Mouse (Mus musculus) midbrain, embryonic 16.5 days (tissue): Measurements from ENCODE around the gene Mnt. TPM values are rescaled to one million over a fixed set of nuclear protein-coding genes. Genes with fewer than 3 reads are reported as not detected.
A peak's percentile ranks its signal among the peaks of the same experiment; 100 is the strongest.

Experiments
- ATAC-seq: fragments of 200-750 bp; cut with Nextera tagmentation; 2 replicates; pipeline ENCODE4 v1.8.0; 2017; ENCODE audit warnings: moderate TSS enrichment
- H3K27ac ChIP-seq: fragments of 300-500 bp; sonication (generic); 2 replicates; pipeline ENCODE4 v1.5.1; 2014; ENCODE audit warnings: mild to moderate bottlenecking, low read length, mixed read lengths
- H3K27me3 ChIP-seq: fragments of 300-500 bp; sonication (generic); 2 replicates; pipeline ENCODE4 v1.6.1; 2014; ENCODE audit warnings: low read depth, low read length, mixed read lengths; ENCODE audit not compliant: control insufficient read depth, insufficient read depth
- H3K36me3 ChIP-seq: fragments of 300-500 bp; sonication (generic); 2 replicates; pipeline ENCODE4 v1.6.1; 2014; ENCODE audit warnings: mild to moderate bottlenecking, low read length, moderate library complexity, mixed read lengths; ENCODE audit not compliant: control insufficient read depth, insufficient read depth
- H3K4me1 ChIP-seq: fragments of 300-500 bp; sonication (generic); 2 replicates; pipeline ENCODE4 v1.6.1; 2014; ENCODE audit warnings: mild to moderate bottlenecking, low read length, mixed read lengths; ENCODE audit not compliant: control insufficient read depth, insufficient read depth
- H3K4me2 ChIP-seq: fragments of 300-500 bp; sonication (generic); 2 replicates; pipeline ENCODE4 v1.6.1; 2014; ENCODE audit warnings: mild to moderate bottlenecking, low read length, mixed read lengths
- H3K4me3 ChIP-seq: fragments of 300-500 bp; sonication (generic); 2 replicates; pipeline ENCODE4 v1.5.1; 2014; ENCODE audit warnings: low read depth, mild to moderate bottlenecking, low read length, moderate library complexity, mixed read lengths
- H3K9ac ChIP-seq: fragments of 300-500 bp; sonication (generic); 2 replicates; pipeline ENCODE4 v1.6.1; 2014; ENCODE audit warnings: low read depth, low read length, mixed read lengths
- H3K9me3 ChIP-seq: fragments of 300-500 bp; sonication (generic); replicated peaks from 2 replicates; pipeline ENCODE4 v1.6.1; 2014; ENCODE audit warnings: mild to moderate bottlenecking, low read length, mixed read lengths; ENCODE audit not compliant: control insufficient read depth, poor library complexity, severe bottlenecking
- WGBS: fragments of 180-500 bp; shearing (Covaris S2); extraction: QIAGEN DNeasy Blood & Tissue Kit; methylation state at CpG from one replicate; pipeline ENCODE4 v1.1.7; 2014; 5-methylcytosine and 5-hydroxymethylcytosine counted together
- polyA plus RNA-seq: library from polyadenylated mRNA; unstranded; fragments of >200 nt; fragmentation: Nextera tagmentation; extraction: Ambion mirVana; gene quantifications from 2 replicates; pipeline ENCODE4 v1.2.1, GENCODE M21; 2015

Mnt gene
- polyA plus RNA-seq, 1 experiment from 2014 or later = 7.6 TPM

- Histone ChIP-seq H3K27me3 (no peaks in the 10 kb centered on the region), H3K4me3 (no peak overlapping the region), H3K36me3 (peaks cover 42% of the 10 kb centered on the region), H3K9ac (no peak overlapping the region), H3K9me3 (no peaks in the 10 kb centered on the region), H3K4me1 (no peaks in the 10 kb centered on the region), H3K27ac (no peak overlapping the region), H3K4me2 (no peak overlapping the region)
- 85% methylated on average over 5 of the region's 5 CpGs for WGBS
- ATAC-seq = no peak
Measured at GRCm38 (mm10) chr11:74862129-74862528, 31.4 kb downstream of the Mnt start.

GRCm38 (mm10) chr11:74863471-74863870 is 32.8 kb downstream of the Mnt start:
- Histone ChIP-seq H3K27ac (no peak overlapping the region), H3K36me3 (peaks cover 42% of the 10 kb centered on the region), H3K4me1 (no peaks in the 10 kb centered on the region), H3K4me3 (no peak overlapping the region), H3K4me2 (no peak overlapping the region), H3K9me3 (no peaks in the 10 kb centered on the region), H3K9ac (no peak overlapping the region), H3K27me3 (no peaks in the 10 kb centered on the region)
- WGBS = 21% methylated on average over 11 of the region's 11 CpGs
- no peak for ATAC-seq

GRCm38 (mm10) chr11:74864421-74864820 is 33.7 kb downstream of the Mnt start:
- Histone ChIP-seq H3K9ac (no peak overlapping the region), H3K9me3 (no peaks in the 10 kb centered on the region), H3K4me1 (peaks cover 3% of the 10 kb centered on the region; the same call in 1 of the 2 replicates), H3K4me2 (no peak overlapping the region), H3K4me3 (no peak overlapping the region), H3K36me3 (peaks cover 45% of the 10 kb centered on the region), H3K27me3 (no peaks in the 10 kb centered on the region), H3K27ac (no peak overlapping the region)
- ATAC-seq = no peak
- 89% methylated on average over 9 of the region's 9 CpGs for WGBS

GRCm38 (mm10) chr11:74865252-74865651 is 34.5 kb downstream of the Mnt start:
- ATAC-seq = no peak
- WGBS = 82% methylated on average over 9 of the region's 9 CpGs
- H3K36me3 ChIP-seq = peaks cover 36% of the 10 kb centered on the region

GRCm38 (mm10) chr11:74866640-74867039 is 35.9 kb downstream of the Mnt start:
- no peaks in the 10 kb centered on the region for H3K27me3 ChIP-seq
- H3K4me2 ChIP-seq = no peak overlapping the region
- ATAC-seq = no peak
- 87% methylated on average over 4 of the region's 4 CpGs for WGBS
- no peak overlapping the region for H3K9ac ChIP-seq
- no peak overlapping the region for H3K27ac ChIP-seq
- H3K4me1 ChIP-seq = peaks cover 21% of the 10 kb centered on the region
- peaks cover 28% of the 10 kb centered on the region for H3K36me3 ChIP-seq
- H3K4me3 ChIP-seq = no peak overlapping the region
- H3K9me3 ChIP-seq = no peaks in the 10 kb centered on the region

More at GRCm38 (mm10) chr11:74865252-74865651, 34.5 kb downstream of the Mnt start:
- no peak overlapping the region for H3K27ac ChIP-seq
- no peaks in the 10 kb centered on the region for H3K27me3 ChIP-seq
- no peak overlapping the region for H3K9ac ChIP-seq
- H3K4me3 ChIP-seq = no peak overlapping the region
- no peaks in the 10 kb centered on the region for H3K9me3 ChIP-seq
- no peak overlapping the region for H3K4me2 ChIP-seq
- H3K4me1 ChIP-seq = peaks cover 10% of the 10 kb centered on the region; the same call in 1 of the 2 replicates

- Histone ChIP-seq H3K4me2 (no peak overlapping the region), H3K9ac (no peak overlapping the region), H3K9me3 (no peaks in the 10 kb centered on the region), H3K27ac (no peak overlapping the region), H3K36me3 (peaks cover 28% of the 10 kb centered on the region), H3K27me3 (no peaks in the 10 kb centered on the region), H3K4me1 (peaks cover 23% of the 10 kb centered on the region), H3K4me3 (no peak overlapping the region)
- WGBS = 85% methylated on average over 2 of the region's 2 CpGs
- ATAC-seq = no peak
Measured at GRCm38 (mm10) chr11:74867181-74867580, 36.5 kb downstream of the Mnt start.

GRCm38 (mm10) chr11:74868046-74868760 is 37.5 kb downstream of the Mnt start:
- ATAC-seq = no peak
- Histone ChIP-seq H3K9ac (no peak overlapping the region), H3K27me3 (no peaks in the 10 kb centered on the region), H3K9me3 (no peaks in the 10 kb centered on the region), H3K36me3 (peaks cover 28% of the 10 kb centered on the region), H3K27ac (peak overlapping the region; percentile 81; the same call in 1 of the 2 replicates), H3K4me3 (no peak overlapping the region), H3K4me1 (peaks cover 23% of the 10 kb centered on the region), H3K4me2 (no peak overlapping the region)
- 87% methylated on average over 13 of the region's 13 CpGs for WGBS

- Histone ChIP-seq H3K27me3 (no peaks in the 10 kb centered on the region), H3K27ac (peak overlapping the region; percentile 81), H3K9me3 (no peaks in the 10 kb centered on the region), H3K9ac (no peak overlapping the region), H3K4me2 (no peak overlapping the region), H3K4me1 (peaks cover 23% of the 10 kb centered on the region), H3K36me3 (peaks cover 19% of the 10 kb centered on the region), H3K4me3 (no peak overlapping the region)
- peak; percentile 80 for ATAC-seq
- WGBS = 59% methylated on average over 6 of the region's 6 CpGs
Measured at GRCm38 (mm10) chr11:74869603-74870002, 38.9 kb downstream of the Mnt start.

GRCm38 (mm10) chr11:74870544-74870943 is 39.8 kb downstream of the Mnt start:
- Histone ChIP-seq H3K9ac (0 out of 2 replicates have a peak overlapping the region, but pooled peaks have one; percentile 18), H3K27ac (peak overlapping the region; percentile 81), H3K36me3 (peaks cover 19% of the 10 kb centered on the region), H3K4me2 (no peak overlapping the region), H3K27me3 (no peaks in the 10 kb centered on the region), H3K4me1 (peaks cover 23% of the 10 kb centered on the region), H3K4me3 (no peak overlapping the region), H3K9me3 (no peaks in the 10 kb centered on the region)
- WGBS = 78% methylated on average over 4 of the region's 4 CpGs
- no peak for ATAC-seq
